ENCODE assay signal across 20 mouse cellular contexts in genomic region chr4:133940386-133941260, GRCm38 (mm10). TPM values are rescaled to one million over a fixed set of nuclear protein-coding genes. Genes with fewer than 3 reads are reported as not detected.
A peak's percentile ranks its signal among the peaks of the same experiment; 100 is the strongest.
DNase-seq lines count a peak whose midpoint lies in the region; ATAC-seq lines count a peak whose summit lies in the region.
"Had no signal": no experiment of that assay in that cellular context is flagged by ENCODE, and none has a peak within 500 bp of the region (broad histone marks: within the 10 kb centered on the region; RNA-seq: fewer than 3 reads in every experiment).

No protein-coding gene starts in this region.

- no peak overlapping the region for H3K4me3 ChIP-seq in liver, embryonic 13.5 days (replicated peaks)
- H3K4me3 ChIP-seq in liver, embryonic 11.5 days (ENCODE audit: low read depth, low read length) = no peak overlapping the region
- no peak overlapping the region for H3K4me3 ChIP-seq in forebrain, embryonic 12.5 days (replicated peaks)
- no peak overlapping the region for H3K4me3 ChIP-seq in forebrain, embryonic 10.5 days
- H3K4me3 ChIP-seq: hindbrain, embryonic 12.5 days; kidney, embryonic 15.5 days; limb, embryonic 13.5 days had no signal

- no peak overlapping the region for H3K4me2 ChIP-seq in liver, embryonic 13.5 days
- H3K4me2 ChIP-seq in liver, embryonic 11.5 days = no peak overlapping the region
- no peak overlapping the region for H3K4me2 ChIP-seq in forebrain, embryonic 12.5 days
- H3K4me2 ChIP-seq: hindbrain, embryonic 12.5 days; kidney, embryonic 15.5 days; limb, embryonic 13.5 days had no signal

- H3K4me1 ChIP-seq in liver, embryonic 13.5 days (replicated peaks) = peaks cover 7% of the 10 kb centered on the region; the same call in 1 of the 2 replicates
- 0 out of 2 replicates have a peak, but pooled peaks cover 3% of the 10 kb centered on the region for H3K4me1 ChIP-seq in liver, embryonic 11.5 days (replicated peaks; ENCODE audit: control insufficient read depth, insufficient read depth, low read length)
- no peaks in the 10 kb centered on the region for H3K4me1 ChIP-seq in forebrain, embryonic 12.5 days
- H3K4me1 ChIP-seq in forebrain, embryonic 10.5 days = peaks cover 8% of the 10 kb centered on the region
- H3K4me1 ChIP-seq: hindbrain, embryonic 12.5 days; limb, embryonic 13.5 days had no signal

- ATAC-seq in liver, embryonic 13.5 days (ENCODE audit: low read depth) = no peak
- ATAC-seq in liver, embryonic 11.5 days (replicated peaks; ENCODE audit: low FRiP score) = no peak
- peak; percentile 47 for ATAC-seq in granulocyte monocyte progenitor cell, adult 5-6 weeks (replicated peaks; ENCODE audit: poor library complexity, severe bottlenecking)
- no peak for ATAC-seq in forebrain, embryonic 12.5 days (ENCODE audit: low FRiP score)
- ATAC-seq: forebrain, embryonic 16.5 days had no signal

- no peaks in the 10 kb centered on the region for H3K36me3 ChIP-seq in liver, embryonic 13.5 days
- H3K36me3 ChIP-seq in liver, embryonic 11.5 days (ENCODE audit: control insufficient read depth, insufficient read depth, low read length) = no peaks in the 10 kb centered on the region
- H3K36me3 ChIP-seq in forebrain, embryonic 12.5 days (replicated peaks) = no peaks in the 10 kb centered on the region
- no peaks in the 10 kb centered on the region for H3K36me3 ChIP-seq in forebrain, embryonic 10.5 days (replicated peaks)
- H3K36me3 ChIP-seq: hindbrain, embryonic 12.5 days; kidney, embryonic 15.5 days; limb, embryonic 13.5 days had no signal

- DNase-seq in adrenal gland, adult 8-10 months = peak; percentile 66
- DNase-seq in adrenal gland, adult 18-20 months (ENCODE audit: low spot score in 2 of 2) = no peak
- DNase-seq in liver, embryonic 13.5 days = no peak
- DNase-seq in liver, embryonic 11.5 days (ENCODE audit: low spot score) = no peak
- peak; percentile 47 to 65 for DNase-seq in adrenal gland, postnatal 36 days
- DNase-seq in forebrain, embryonic 10.5 days (ENCODE audit: extremely low spot score, low spot score) = no peak
- DNase-seq: cerebellum, adult 2 months; cerebellum, postnatal 25 days; embryo, embryonic 11 days; gastrocnemius, postnatal 10 days; kidney, adult 11 months; kidney, postnatal 36 days; layer of hippocampus, postnatal 36 days; midbrain, embryonic 14.5 days had no signal

- H3K9me3 ChIP-seq in liver, embryonic 13.5 days (replicated peaks) = no peaks in the 10 kb centered on the region
- H3K9me3 ChIP-seq in liver, embryonic 11.5 days (ENCODE audit: control insufficient read depth, low read length) = no peaks in the 10 kb centered on the region
- H3K9me3 ChIP-seq in forebrain, embryonic 12.5 days = no peaks in the 10 kb centered on the region
- no peaks in the 10 kb centered on the region for H3K9me3 ChIP-seq in forebrain, embryonic 10.5 days
- H3K9me3 ChIP-seq: hindbrain, embryonic 12.5 days; kidney, embryonic 15.5 days; limb, embryonic 13.5 days had no signal

- 0 out of 2 replicates have a peak overlapping the region, but pooled peaks have one; percentile 1 for H3K27ac ChIP-seq in liver, embryonic 13.5 days
- no peak overlapping the region for H3K27ac ChIP-seq in liver, embryonic 11.5 days (ENCODE audit: low read depth, low read length)
- no peak overlapping the region for H3K27ac ChIP-seq in forebrain, embryonic 12.5 days
- no peak overlapping the region for H3K27ac ChIP-seq in forebrain, embryonic 10.5 days
- H3K27ac ChIP-seq: hindbrain, embryonic 12.5 days; kidney, embryonic 15.5 days; limb, embryonic 13.5 days had no signal

- H3K9ac ChIP-seq in liver, embryonic 13.5 days = no peak overlapping the region
- no peak overlapping the region for H3K9ac ChIP-seq in liver, embryonic 11.5 days (ENCODE audit: low read depth, low read length)
- H3K9ac ChIP-seq in forebrain, embryonic 12.5 days = no peak overlapping the region
- H3K9ac ChIP-seq: hindbrain, embryonic 12.5 days; kidney, embryonic 15.5 days; limb, embryonic 13.5 days had no signal

- H3K27me3 ChIP-seq in liver, embryonic 13.5 days = no peaks in the 10 kb centered on the region
- no peaks in the 10 kb centered on the region for H3K27me3 ChIP-seq in liver, embryonic 11.5 days (replicated peaks; ENCODE audit: control insufficient read depth, insufficient read depth, low read length)
- H3K27me3 ChIP-seq in forebrain, embryonic 12.5 days = no peaks in the 10 kb centered on the region
- no peaks in the 10 kb centered on the region for H3K27me3 ChIP-seq in forebrain, embryonic 10.5 days (ENCODE audit: poor library complexity, severe bottlenecking)
- H3K27me3 ChIP-seq: hindbrain, embryonic 12.5 days; kidney, embryonic 15.5 days; limb, embryonic 13.5 days had no signal

- 77% methylated on average over 13 of the region's 13 CpGs for WGBS in liver, embryonic 13.5 days (ENCODE audit: insufficient replicate concordance)
- WGBS in liver, embryonic 11.5 days = 77% methylated on average over 13 of the region's 13 CpGs
- WGBS in forebrain, embryonic 12.5 days = 91% methylated on average over 13 of the region's 13 CpGs
- 87% methylated on average over 13 of the region's 13 CpGs for WGBS in forebrain, embryonic 10.5 days

RNA-seq across cellular contexts. Expression of gene Hmgn2, which starts 27.8 kb away (rescaled TPM):
- 100 to 1,000 TPM; 127 to 139 (median 136) TPM for total RNA-seq in adrenal gland, adult 8-10 months (2022)
- total RNA-seq in adrenal gland, adult 18-20 months (2021) = 100 to 1,000 TPM in 1 of 2 experiments, 10 to 100 TPM in 1; 79.3 to 181 TPM
- 779 and 917 TPM in 2 replicates for polyA plus RNA-seq in liver, embryonic 13.5 days (2015; fragmentation: Nextera tagmentation; extraction: Ambion mirVana)
- polyA plus RNA-seq in liver, embryonic 11.5 days (2014; fragmentation: Nextera tagmentation; extraction: Ambion mirVana) = 1,890 and 1,897 TPM in 2 replicates
- total RNA-seq in adrenal gland, postnatal 36 days (2021) = 100 to 1,000 TPM; 130 to 337 TPM
- 1,589 and 1,765 TPM in 2 replicates for total RNA-seq in granulocyte monocyte progenitor cell, adult 5-6 weeks (2014; fragmentation: Nextera tagmentation)
- total RNA-seq in granulocyte monocyte progenitor cell, adult 5-6 weeks (2017) = 943 and 964 TPM in 2 replicates
- 3,644 and 3,855 TPM in 2 replicates for polyA plus RNA-seq in forebrain, embryonic 12.5 days (2016; fragmentation: Nextera tagmentation; extraction: Ambion mirVana)
- 3,760 and 3,774 TPM in 2 replicates for polyA plus RNA-seq in forebrain, embryonic 10.5 days (2016; fragmentation: Nextera tagmentation; extraction: Ambion mirVana)

RNA-seq across cellular contexts. Expression of gene Rps6ka1, which starts 53.0 kb away (rescaled TPM):
- total RNA-seq in adrenal gland, adult 8-10 months (2022) = 10 to 100 TPM; 16.4 to 25.7 (median 22.8) TPM
- total RNA-seq in adrenal gland, adult 18-20 months (2021) = 10 to 100 TPM; 11.1 to 17.2 TPM
- polyA plus RNA-seq in liver, embryonic 13.5 days (2015; fragmentation: Nextera tagmentation; extraction: Ambion mirVana) = 50.3 and 54.2 TPM in 2 replicates
- polyA plus RNA-seq in liver, embryonic 11.5 days (2014; fragmentation: Nextera tagmentation; extraction: Ambion mirVana) = 66.5 and 74.7 TPM in 2 replicates
- total RNA-seq in adrenal gland, postnatal 36 days (2021) = 10 to 100 TPM; 13.6 to 18.1 TPM
- 172 and 174 TPM in 2 replicates for total RNA-seq in granulocyte monocyte progenitor cell, adult 5-6 weeks (2014; fragmentation: Nextera tagmentation)
- total RNA-seq in granulocyte monocyte progenitor cell, adult 5-6 weeks (2017) = 148 and 151 TPM in 2 replicates
- polyA plus RNA-seq in forebrain, embryonic 12.5 days (2016; fragmentation: Nextera tagmentation; extraction: Ambion mirVana) = 22.6 and 26.0 TPM in 2 replicates
- polyA plus RNA-seq in forebrain, embryonic 10.5 days (2016; fragmentation: Nextera tagmentation; extraction: Ambion mirVana) = 42.7 and 44.1 TPM in 2 replicates

Comparison
In these comparisons a context has a peak if more than half of its experiments do, and no peak if none do; other contexts are left out.
1. DNase-seq: peak in adrenal gland, adult 8-10 months (single experiment) and adrenal gland, postnatal 36 days (2 of 2); none in adrenal gland, adult 18-20 months (0 of 2), liver, embryonic 13.5 days (single experiment), liver, embryonic 11.5 days (single experiment) and forebrain, embryonic 10.5 days (single experiment).
2. RNA of gene Rps6ka1, which starts 53.0 kb away (total RNA-seq): 148 to 174 TPM in granulocyte monocyte progenitor cell, adult 5-6 weeks; 16.4 to 25.7 TPM in adrenal gland, adult 8-10 months, 13.6 to 18.1 TPM in adrenal gland, postnatal 36 days and 11.1 to 17.2 TPM in adrenal gland, adult 18-20 months; every median in the first group is over 4 times any median in the second.